Mouse (Mus musculus): ENCODE results near the gene B4galnt1. TPM values are rescaled to one million over a fixed set of nuclear protein-coding genes. Genes with fewer than 3 reads are reported as not detected.

B4galnt1 gene
- polyA plus RNA-seq, 1 experiment from 2014 or later: 27.7 TPM

- Histone ChIP-seq H3K4me3 (ENCODE audit: low read depth, low read length) (no peak overlapping the region), H3K9ac (replicated peaks; ENCODE audit: low read depth, low read length) (no peak overlapping the region), H3K4me1 (ENCODE audit: control insufficient read depth, insufficient read depth, low read length) (peaks cover 12% of the 10 kb centered on the region; the same call in 1 of the 2 replicates), H3K4me2 (replicated peaks; ENCODE audit: low read depth, low read length) (no peak overlapping the region), H3K27ac (ENCODE audit: low read length) (no peak overlapping the region), H3K27me3 (ENCODE audit: control insufficient read depth, insufficient read depth, low read length) (no peaks in the 10 kb centered on the region), H3K36me3 (ENCODE audit: control insufficient read depth, insufficient read depth, low read length) (peaks cover 10% of the 10 kb centered on the region; the same call in 1 of the 2 replicates), H3K9me3 (ENCODE audit: control insufficient read depth, low read depth, low read length) (no peaks in the 10 kb centered on the region)
- WGBS: 84% methylated on average over 15 of the region's 15 CpGs
- ATAC-seq (ENCODE audit: insufficient number of reproducible peaks, insufficient read depth, low FRiP score, low read depth): no peak
Observed at GRCm38 (mm10) chr10:127185506-127185905, 20.5 kb downstream of the B4galnt1 start.

- WGBS: 92% methylated on average over 1 of the region's 1 CpGs
- Histone ChIP-seq H3K4me2 (replicated peaks; ENCODE audit: low read depth, low read length) (no peak overlapping the region), H3K9ac (replicated peaks; ENCODE audit: low read depth, low read length) (no peak overlapping the region), H3K27ac (ENCODE audit: low read length) (no peak overlapping the region), H3K27me3 (ENCODE audit: control insufficient read depth, insufficient read depth, low read length) (no peaks in the 10 kb centered on the region), H3K4me1 (ENCODE audit: control insufficient read depth, insufficient read depth, low read length) (peaks cover 16% of the 10 kb centered on the region; the same call in 1 of the 2 replicates), H3K4me3 (ENCODE audit: low read depth, low read length) (no peak overlapping the region), H3K9me3 (ENCODE audit: control insufficient read depth, low read depth, low read length) (no peaks in the 10 kb centered on the region), H3K36me3 (ENCODE audit: control insufficient read depth, insufficient read depth, low read length) (peaks cover 10% of the 10 kb centered on the region; the same call in 1 of the 2 replicates)
- ATAC-seq (ENCODE audit: insufficient number of reproducible peaks, insufficient read depth, low FRiP score, low read depth): no peak
Observed at GRCm38 (mm10) chr10:127186451-127186850, 21.4 kb downstream of the B4galnt1 start.

DNA sequence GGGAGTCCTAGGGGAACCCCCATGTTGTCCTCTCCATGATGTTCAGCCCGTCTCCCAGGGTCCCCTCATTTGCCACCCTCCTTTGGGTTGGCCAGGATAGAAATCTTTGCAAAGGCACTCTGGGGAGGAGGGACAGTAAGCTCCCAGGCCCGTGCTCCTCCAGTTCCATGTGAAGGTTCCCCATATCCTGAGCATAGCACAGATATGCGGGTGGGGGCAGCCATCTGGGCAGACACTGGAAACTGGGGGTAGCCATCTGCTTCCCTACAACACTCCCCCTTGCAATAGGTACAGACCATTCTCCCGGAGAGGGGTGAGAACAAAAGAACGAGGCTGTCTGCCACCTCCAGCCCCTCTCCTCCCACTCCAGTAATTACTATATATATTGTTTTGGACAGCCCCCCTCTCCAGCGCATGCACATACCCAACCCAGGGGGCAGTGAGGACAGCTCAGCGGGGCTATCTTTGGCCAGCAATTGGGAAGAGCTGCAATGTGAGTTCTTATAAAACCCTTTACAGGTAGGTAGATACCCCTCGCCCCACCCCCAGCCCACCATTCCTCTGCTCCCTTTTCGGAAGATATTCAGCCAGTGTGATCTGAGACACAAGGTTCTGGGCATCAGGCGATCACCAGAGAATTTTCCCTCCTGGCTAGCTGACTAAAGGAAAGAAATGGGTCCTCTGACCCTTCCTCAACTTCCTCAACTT, 22.5 kb downstream of the B4galnt1 start:
- 39% methylated on average over 10 of the region's 10 CpGs for WGBS
- peak overlapping the region; percentile 94; the same call in 1 of the 2 replicates for H3K27ac ChIP-seq (ENCODE audit: low read length)
- no peak for ATAC-seq (ENCODE audit: insufficient number of reproducible peaks, insufficient read depth, low FRiP score, low read depth)

DNA sequence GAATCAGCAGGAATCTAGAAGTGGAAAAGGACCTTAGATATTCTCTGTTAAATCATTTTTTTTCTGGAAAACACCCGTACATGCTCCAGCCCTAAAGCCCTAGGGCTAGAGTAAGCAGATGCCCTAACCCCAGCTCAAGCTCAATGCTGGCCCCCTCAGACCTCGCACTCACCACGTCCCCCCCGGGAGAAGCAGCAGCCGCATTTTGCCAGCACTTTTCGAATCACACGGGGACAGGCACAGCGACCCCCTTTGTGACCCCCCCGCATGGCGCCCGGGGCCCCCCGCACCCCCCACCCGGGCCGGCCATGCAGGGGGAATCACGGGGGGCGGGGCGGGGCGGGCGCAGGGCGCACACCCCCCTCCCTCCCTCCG, 23.0 kb downstream of the B4galnt1 start:
- ATAC-seq (ENCODE audit: insufficient number of reproducible peaks, insufficient read depth, low FRiP score, low read depth): no peak

More for the DNA sequence above, 22.5 kb downstream of the B4galnt1 start:
- peak overlapping the region; percentile 68 for H3K9ac ChIP-seq (replicated peaks; ENCODE audit: low read depth, low read length)
- no peaks in the 10 kb centered on the region for H3K27me3 ChIP-seq (ENCODE audit: control insufficient read depth, insufficient read depth, low read length)
- peaks cover 16% of the 10 kb centered on the region; the same call in 1 of the 2 replicates for H3K4me1 ChIP-seq (ENCODE audit: control insufficient read depth, insufficient read depth, low read length)
- peak overlapping the region; percentile 93 for H3K4me2 ChIP-seq (replicated peaks; ENCODE audit: low read depth, low read length)
- H3K9me3 ChIP-seq (ENCODE audit: control insufficient read depth, low read depth, low read length): no peaks in the 10 kb centered on the region
- peak overlapping the region; percentile 62; the same call in 1 of the 2 replicates for H3K4me3 ChIP-seq (ENCODE audit: low read depth, low read length)
- peaks cover 8% of the 10 kb centered on the region; the same call in 1 of the 2 replicates for H3K36me3 ChIP-seq (ENCODE audit: control insufficient read depth, insufficient read depth, low read length)

DNA sequence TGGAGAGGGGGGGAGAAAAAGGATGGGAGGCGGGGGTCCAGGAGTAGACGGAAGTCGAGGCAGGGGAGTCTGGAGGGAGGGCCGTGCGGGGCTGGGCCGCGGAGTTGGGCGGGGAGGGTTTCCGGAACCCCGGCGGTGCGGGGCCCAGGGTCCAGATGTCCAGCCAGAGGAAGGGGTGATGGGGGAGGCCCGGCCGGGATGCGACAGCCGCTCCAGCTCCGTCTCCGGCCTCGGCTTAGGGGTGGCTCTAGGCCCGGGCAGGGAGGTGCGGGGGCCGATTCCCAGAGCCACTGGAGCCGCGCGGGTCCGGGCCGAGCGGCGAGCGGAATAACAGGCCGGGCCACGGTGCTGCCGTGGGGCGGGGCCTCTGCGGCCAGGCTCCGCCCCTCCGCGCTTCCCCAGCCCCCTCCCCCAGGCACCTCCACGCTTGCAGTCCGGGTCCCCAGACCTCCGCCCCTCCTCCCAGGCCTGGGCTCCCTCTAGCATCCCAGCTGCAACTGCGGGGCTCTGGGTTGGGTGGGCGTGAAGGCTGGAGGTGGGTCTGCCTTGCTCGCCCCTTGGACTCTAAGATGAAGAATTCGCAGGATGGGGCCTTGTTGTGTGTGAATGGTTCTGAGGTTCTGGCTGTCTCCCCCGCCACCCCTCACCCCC, 23.6 kb downstream of the B4galnt1 start:
- Histone ChIP-seq H3K9me3 (ENCODE audit: control insufficient read depth, low read depth, low read length) (no peaks in the 10 kb centered on the region), H3K27ac (ENCODE audit: low read length) (peak overlapping the region; percentile 94), H3K27me3 (ENCODE audit: control insufficient read depth, insufficient read depth, low read length) (no peaks in the 10 kb centered on the region), H3K9ac (replicated peaks; ENCODE audit: low read depth, low read length) (peak overlapping the region; percentile 68), H3K4me3 (ENCODE audit: low read depth, low read length) (peak overlapping the region; percentile 62), H3K4me1 (ENCODE audit: control insufficient read depth, insufficient read depth, low read length) (peaks cover 16% of the 10 kb centered on the region; the same call in 1 of the 2 replicates), H3K4me2 (replicated peaks; ENCODE audit: low read depth, low read length) (peak overlapping the region; percentile 93), H3K36me3 (ENCODE audit: control insufficient read depth, insufficient read depth, low read length) (peaks cover 2% of the 10 kb centered on the region; the same call in 1 of the 2 replicates)
- WGBS: 1% methylated on average over 45 of the region's 46 CpGs
- ATAC-seq (ENCODE audit: insufficient number of reproducible peaks, insufficient read depth, low FRiP score, low read depth): peak; percentile 82

More for the DNA sequence above, 23.0 kb downstream of the B4galnt1 start:
- peaks cover 16% of the 10 kb centered on the region; the same call in 1 of the 2 replicates for H3K4me1 ChIP-seq (ENCODE audit: control insufficient read depth, insufficient read depth, low read length)
- H3K27me3 ChIP-seq (ENCODE audit: control insufficient read depth, insufficient read depth, low read length): no peaks in the 10 kb centered on the region
- WGBS: 3% methylated on average over 11 of the region's 21 CpGs
- H3K27ac ChIP-seq (ENCODE audit: low read length): peak overlapping the region; percentile 94
- peak overlapping the region; percentile 68 for H3K9ac ChIP-seq (replicated peaks; ENCODE audit: low read depth, low read length)
- peak overlapping the region; percentile 93 for H3K4me2 ChIP-seq (replicated peaks; ENCODE audit: low read depth, low read length)
- peak overlapping the region; percentile 62 for H3K4me3 ChIP-seq (ENCODE audit: low read depth, low read length)
- H3K36me3 ChIP-seq (ENCODE audit: control insufficient read depth, insufficient read depth, low read length): peaks cover 2% of the 10 kb centered on the region; the same call in 1 of the 2 replicates
- no peaks in the 10 kb centered on the region for H3K9me3 ChIP-seq (ENCODE audit: control insufficient read depth, low read depth, low read length)

DNA sequence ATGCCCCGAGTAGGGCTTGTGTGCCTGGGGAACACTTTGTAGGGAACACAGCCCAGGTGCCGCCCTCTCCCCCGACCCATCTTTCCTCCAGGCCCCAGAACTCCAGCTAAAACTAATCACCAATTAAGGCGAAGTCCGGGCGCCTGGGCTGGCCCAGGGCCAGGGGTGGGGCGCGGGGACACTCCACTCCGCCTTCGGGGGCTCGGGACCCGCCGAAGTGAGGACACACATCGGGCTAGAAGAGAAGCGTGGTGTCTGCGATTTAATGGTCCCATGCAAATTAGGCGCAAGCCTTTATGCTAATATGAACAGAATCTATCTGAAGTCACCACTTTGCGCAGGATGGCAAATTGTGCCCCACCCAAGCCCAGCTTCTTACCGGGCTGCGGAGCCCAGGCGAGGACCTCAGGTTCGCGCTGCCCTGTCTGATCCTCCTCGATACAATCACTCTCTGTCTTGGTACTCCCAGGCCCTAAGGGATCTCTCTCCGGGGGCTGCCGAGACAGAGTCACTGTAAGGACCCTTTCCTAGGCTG, 24.2 kb downstream of the B4galnt1 start:
- peaks cover 2% of the 10 kb centered on the region; the same call in 1 of the 2 replicates for H3K36me3 ChIP-seq (ENCODE audit: control insufficient read depth, insufficient read depth, low read length)
- H3K4me2 ChIP-seq (replicated peaks; ENCODE audit: low read depth, low read length): peak overlapping the region; percentile 93
- peak overlapping the region; percentile 62 for H3K4me3 ChIP-seq (ENCODE audit: low read depth, low read length)
- no peaks in the 10 kb centered on the region for H3K9me3 ChIP-seq (ENCODE audit: control insufficient read depth, low read depth, low read length)
- ATAC-seq (ENCODE audit: insufficient number of reproducible peaks, insufficient read depth, low FRiP score, low read depth): peak; percentile 11; the same call in 1 of the 2 replicates
- peak overlapping the region; percentile 94 for H3K27ac ChIP-seq (ENCODE audit: low read length)
- H3K9ac ChIP-seq (replicated peaks; ENCODE audit: low read depth, low read length): peak overlapping the region; percentile 68
- WGBS: 2% methylated on average over 26 of the region's 26 CpGs
- no peaks in the 10 kb centered on the region for H3K27me3 ChIP-seq (ENCODE audit: control insufficient read depth, insufficient read depth, low read length)
- peaks cover 17% of the 10 kb centered on the region; the same call in 1 of the 2 replicates for H3K4me1 ChIP-seq (ENCODE audit: control insufficient read depth, insufficient read depth, low read length)

DNA sequence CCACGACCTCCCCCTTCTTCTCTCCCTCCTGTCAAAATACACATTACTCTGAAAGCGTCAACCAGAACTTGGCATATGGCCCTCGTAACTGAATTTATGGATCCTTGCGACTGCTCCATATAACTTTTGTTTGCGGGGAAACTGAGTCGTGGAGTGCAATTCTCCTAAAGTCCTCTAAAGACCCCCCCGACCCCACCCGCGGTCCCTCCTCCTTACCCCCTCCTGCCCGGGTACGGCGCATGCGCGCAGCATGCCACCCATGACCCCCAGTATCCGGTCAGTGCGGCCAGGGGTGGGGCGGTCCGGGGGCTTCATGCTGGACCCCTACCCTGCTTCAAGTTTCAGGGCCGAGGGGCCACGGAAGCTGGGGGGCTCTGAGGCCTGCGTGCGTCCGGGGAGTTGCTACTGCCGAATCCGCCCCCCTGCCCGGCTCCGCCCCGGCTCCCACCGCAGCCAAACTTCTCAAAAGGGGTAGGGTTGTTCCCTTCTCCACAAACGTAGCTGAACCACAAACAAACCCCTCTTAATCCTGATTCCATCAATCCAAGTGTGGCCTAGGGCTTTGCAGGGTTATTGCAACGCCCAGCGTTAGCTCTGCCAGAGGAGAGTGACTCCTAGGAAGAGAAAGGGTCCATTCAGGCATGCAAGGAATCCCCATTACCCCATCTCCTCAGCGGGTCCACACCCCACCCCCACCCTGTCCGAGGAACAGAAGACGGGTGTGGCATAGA, 24.8 kb downstream of the B4galnt1 start, which contains the start of gene Arhgef25:
Gene Arhgef25 (minus strand): TSS at position 433 of the 731 bp plus-strand sequence.
- no peaks in the 10 kb centered on the region for H3K27me3 ChIP-seq (ENCODE audit: control insufficient read depth, insufficient read depth, low read length)
- no peaks in the 10 kb centered on the region for H3K9me3 ChIP-seq (ENCODE audit: control insufficient read depth, low read depth, low read length)
- H3K4me2 ChIP-seq (replicated peaks; ENCODE audit: low read depth, low read length): peak within 1 kb of the TSS; percentile 93
- H3K4me1 ChIP-seq (ENCODE audit: control insufficient read depth, insufficient read depth, low read length): peaks cover 23% of the 10 kb centered on the region; the same call in 1 of the 2 replicates
- 2% methylated on average over 35 of the region's 35 CpGs for WGBS
- no peaks in the 10 kb centered on the region; the same call in 1 of the 2 replicates for H3K36me3 ChIP-seq (ENCODE audit: control insufficient read depth, insufficient read depth, low read length)
- peak within 1 kb of the TSS; percentile 68 for H3K9ac ChIP-seq (replicated peaks; ENCODE audit: low read depth, low read length)
- peak within 1 kb of the TSS; percentile 62 for H3K4me3 ChIP-seq (ENCODE audit: low read depth, low read length)
- H3K27ac ChIP-seq (ENCODE audit: low read length): peak within 1 kb of the TSS; percentile 94
- ATAC-seq (ENCODE audit: insufficient number of reproducible peaks, insufficient read depth, low FRiP score, low read depth): peak; percentile 42; the same call in 1 of the 2 replicates

All from stomach, embryonic 14.5 days (tissue).